Mouse (Mus musculus): ENCODE results near the gene Zmiz1. TPM values are rescaled to one million over a fixed set of nuclear protein-coding genes. Genes with fewer than 3 reads are reported as not detected.

Zmiz1 gene
- total RNA-seq, 1 experiment from 2014 or later: 153 TPM

DNA sequence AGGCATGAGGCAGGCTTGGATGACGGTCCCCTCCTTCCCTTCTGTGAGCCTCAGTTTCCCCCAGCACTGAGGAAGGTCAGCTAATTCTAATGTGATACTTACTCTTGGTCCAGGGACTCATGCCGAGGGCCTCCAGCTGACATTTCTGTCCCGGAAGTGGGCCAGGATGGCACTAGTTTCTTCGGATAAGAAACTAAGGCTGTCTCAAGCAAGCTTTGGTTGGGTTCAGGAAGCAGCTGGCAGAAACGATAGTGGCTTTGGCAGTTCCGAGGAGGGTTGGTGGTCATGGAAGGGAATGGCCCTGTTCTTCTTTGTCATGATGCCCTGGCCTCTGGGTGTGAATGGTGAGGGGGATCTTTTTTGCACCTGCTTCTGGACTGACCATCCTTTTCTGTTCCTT is 236.1 kb downstream of the Zmiz1 start:
- DNase-seq: no peak

DNA sequence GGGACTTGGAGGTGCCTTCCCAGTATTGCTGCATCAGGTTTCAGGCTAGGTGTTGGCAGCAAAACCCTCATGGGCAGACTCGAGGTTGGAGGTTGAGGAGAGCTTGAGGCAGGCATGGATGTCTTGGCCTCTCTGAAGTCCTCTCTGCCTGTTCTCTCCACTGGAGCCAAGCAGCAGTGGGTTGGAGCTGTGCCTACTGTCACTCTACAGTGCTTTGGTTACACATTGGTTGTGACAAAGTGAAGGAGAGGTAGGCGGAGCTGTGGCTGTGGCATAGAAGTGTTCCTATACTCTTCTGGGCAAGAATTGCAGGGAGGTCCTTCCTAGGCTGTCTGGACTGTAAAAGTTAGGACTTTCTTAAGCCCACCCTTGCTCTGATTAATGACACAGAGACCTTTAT is 237.4 kb downstream of the Zmiz1 start:
- DNase-seq: no peak

DNA sequence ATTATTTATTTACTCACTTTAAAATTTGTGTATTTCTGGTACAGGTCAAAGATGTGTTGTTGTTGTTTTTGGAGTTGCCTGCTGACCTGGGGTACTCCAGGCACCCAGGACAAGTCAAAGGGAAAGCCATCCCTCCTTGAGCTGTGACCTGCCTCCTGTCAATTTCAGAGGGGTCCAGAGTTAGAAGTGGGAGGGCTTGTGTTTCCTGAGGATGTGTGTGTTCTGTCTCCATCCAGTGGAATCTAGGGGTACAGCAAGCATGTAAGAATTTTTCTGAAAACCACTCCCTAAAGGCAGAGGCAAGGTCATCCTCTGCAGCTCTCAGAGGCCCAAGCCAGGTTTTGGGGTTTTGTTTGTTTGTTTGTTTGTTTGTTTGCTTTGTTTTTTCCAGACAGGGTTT is 243.0 kb downstream of the Zmiz1 start:
- DNase-seq: no peak

DNA sequence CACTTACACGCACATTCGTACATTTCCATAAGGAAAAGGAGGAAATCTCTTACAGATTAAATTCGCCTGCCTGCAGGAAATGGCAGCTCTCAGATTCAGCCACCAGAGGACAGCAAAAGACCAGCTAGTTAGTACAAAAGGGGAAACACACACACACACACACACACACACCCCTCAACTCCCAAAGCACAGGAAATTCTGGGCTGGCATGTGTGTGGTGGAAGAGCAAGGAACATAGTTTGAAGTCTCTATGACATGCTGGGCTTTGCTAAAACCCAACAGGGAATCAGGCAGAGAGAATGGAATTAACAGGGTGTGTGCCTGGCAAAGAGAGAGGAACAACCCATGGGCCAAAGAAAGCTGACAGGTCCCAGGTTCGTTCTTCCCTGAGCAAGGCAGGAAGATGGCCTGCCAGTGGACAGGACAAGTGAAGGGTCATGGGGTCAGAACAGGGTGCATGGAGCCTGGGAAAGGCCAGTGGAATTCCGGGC is 248.8 kb downstream of the Zmiz1 start:
- DNase-seq: peak; percentile 49

DNA sequence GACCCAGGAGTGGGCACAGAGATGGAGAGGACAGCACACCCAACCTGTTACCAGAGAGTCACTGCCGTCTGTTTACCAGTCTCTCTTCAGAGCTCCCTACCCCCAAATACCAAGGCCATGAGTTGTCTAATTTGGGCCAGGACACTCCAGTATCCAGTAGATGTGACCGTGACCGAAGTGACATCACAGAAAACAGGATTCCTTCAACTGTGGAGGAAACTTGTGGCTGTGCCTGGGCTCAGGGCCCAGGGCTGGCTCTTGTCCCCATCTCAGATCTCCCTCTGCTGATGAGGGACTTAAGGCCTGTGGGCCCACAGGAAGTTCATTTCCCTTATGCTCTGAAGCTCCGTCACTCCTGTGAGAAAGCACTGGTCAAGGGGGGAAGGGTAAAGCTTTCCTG is 249.5 kb downstream of the Zmiz1 start:
- peak; percentile 50 for DNase-seq

DNA sequence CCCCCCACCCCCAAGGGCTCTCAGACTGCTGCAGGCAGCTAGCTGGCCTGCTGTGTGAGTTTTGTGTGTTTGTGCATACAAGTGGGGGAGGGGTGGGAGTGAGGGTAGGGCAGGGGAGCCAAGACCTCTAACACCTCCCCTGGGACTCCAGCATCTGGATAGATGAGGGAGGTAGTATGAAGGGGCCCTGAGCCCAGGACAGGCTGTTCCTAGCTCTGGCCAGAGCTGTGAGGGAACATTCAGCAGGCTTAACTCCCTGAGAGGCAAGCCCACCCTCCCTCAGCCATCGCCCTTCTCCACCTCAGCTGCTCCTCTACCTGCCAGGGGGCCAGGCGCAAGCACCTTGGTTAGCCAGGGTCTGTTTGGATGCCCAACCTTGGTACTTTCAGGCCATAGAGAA is 249.9 kb downstream of the Zmiz1 start:
- no peak for DNase-seq

DNA sequence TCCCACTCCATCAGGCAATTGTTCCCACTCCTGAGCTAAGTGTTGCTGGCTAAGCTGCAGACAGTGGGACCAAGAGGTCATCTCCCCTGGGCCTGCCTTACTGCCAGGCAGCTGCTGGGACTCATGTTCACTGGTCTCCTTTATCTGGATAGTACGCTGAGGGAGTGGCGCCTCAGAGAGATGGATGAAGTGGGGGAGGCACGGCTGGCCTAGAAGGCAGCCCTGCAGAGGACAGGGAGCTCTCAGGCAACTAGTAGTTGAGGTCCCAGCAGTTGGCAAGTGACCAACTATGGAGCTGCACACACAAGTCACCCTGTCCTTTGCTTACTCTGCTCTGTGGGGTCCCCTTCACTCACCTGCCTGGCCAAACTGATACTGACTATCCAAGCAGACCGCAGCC is 251.1 kb downstream of the Zmiz1 start:
- no peak for DNase-seq

DNA sequence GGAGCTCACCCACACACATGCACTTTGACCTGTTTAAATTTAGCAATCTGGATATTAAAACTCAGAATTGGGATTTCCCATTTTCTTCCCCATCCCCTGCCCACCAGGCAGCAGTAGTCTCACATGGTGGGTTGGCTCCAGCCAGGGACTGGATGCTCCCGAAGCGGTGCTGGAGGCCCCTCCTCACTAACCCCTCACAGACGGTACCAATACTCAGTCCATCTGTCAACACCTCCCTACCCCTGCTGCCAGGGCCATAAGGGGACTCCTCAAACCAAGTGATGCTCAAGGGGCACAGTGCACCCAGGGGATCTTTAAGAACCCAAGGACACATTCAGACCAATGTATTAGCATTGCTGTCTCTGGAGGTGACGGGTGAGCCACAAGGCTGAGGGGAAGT is 251.7 kb downstream of the Zmiz1 start:
- DNase-seq: no peak

DNA sequence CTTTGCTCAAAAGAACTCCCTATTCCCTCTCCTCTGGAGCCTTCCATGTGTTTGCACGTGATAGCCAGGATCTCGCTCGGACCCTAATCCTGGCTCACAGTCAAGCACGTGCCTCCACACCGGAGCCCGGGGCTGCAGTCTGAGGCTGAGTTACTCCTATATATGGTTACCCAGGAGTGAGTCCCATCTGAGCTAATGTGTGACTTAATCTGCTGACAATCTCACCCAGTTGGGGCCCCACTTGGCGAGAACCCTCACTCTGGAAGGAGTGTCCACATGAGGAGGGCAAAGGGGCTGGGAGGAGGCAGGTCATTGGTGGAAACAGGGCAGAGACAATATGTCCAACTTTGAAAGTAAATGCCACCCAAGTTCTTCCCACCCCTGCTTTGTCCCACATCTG is 252.2 kb downstream of the Zmiz1 start:
- DNase-seq: no peak

DNA sequence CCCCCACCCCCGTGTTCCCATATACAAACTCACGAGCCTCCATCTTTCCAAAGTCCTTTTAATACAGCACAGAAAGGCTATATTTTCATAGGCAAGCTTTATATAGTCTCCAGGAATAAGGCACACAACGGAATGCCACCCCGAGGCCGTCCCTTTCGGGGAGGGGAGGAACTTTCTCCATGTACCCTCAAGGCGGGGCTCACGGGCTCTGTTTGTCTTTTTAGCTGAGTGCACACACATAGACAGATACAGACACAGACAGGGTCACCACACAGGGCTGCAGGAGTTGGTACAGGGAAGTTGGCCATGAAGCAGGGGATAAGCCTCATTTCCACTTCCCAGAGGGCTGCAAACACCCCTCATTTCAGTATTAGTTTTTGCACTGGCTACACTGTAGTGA is 252.6 kb downstream of the Zmiz1 start:
- DNase-seq: no peak

DNA sequence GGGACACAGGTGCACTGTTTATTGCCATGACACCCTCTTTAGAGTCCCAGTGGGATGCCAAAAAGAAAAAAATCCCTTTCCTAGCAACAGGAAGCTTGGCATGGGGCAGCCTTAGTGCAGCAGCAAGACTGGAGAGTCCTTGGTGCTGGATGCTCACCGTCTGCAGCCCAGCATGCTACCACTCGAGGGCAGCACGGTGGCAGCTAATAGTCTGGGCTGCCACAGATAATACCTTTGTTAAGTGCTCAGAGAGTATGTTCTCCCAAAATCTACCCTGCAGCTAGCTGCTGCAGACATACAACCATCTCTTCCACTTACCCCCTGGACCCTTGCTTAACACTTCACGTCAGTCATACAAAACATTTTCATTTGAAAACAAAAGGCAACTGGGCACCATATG is 254.5 kb downstream of the Zmiz1 start:
- DNase-seq: peak; percentile 26

Small RNA genes lying within 50 kb of the gene (microRNA-seq; reads per million reads assigned to microRNA genes)
- 2.5 to 6.9 reads per million in 2 experiments for gene Mir3075

Other genes starting within 250 kb of the Zmiz1 start
- 29.4 and 35.9 TPM in 2 replicates for gene Ppif, start 235.0 kb downstream of the Zmiz1 start, total RNA-seq (2021)

Measured in adrenal gland, postnatal 25 days (tissue).